Mouse (Mus musculus) hindbrain, embryonic 10.5 days (tissue): ENCODE results near the gene Prss32. TPM values are rescaled to one million over a fixed set of nuclear protein-coding genes. Genes with fewer than 3 reads are reported as not detected.
A peak's percentile ranks its signal among the peaks of the same experiment; 100 is the strongest.

ENCODE experiments used
- DNase-seq: peaks from one replicate; pipeline ENCODE4 v3.0.0-alpha.2; 2017; ENCODE audit warnings: low spot score
- H3K27ac ChIP-seq: fragments of 300-500 bp; sonication (generic); 2 replicates; pipeline ENCODE4 v1.5.1; 2016; ENCODE audit warnings: mild to moderate bottlenecking, moderate library complexity
- H3K27me3 ChIP-seq: fragments of 300-500 bp; sonication (generic); 2 replicates; pipeline ENCODE4 v1.6.1; 2016; ENCODE audit warnings: mild to moderate bottlenecking; ENCODE audit not compliant: poor library complexity, insufficient read depth, severe bottlenecking
- H3K36me3 ChIP-seq: fragments of 300-500 bp; sonication (generic); 2 replicates; pipeline ENCODE4 v1.6.1; 2016; ENCODE audit warnings: mild to moderate bottlenecking, moderate library complexity
- H3K4me1 ChIP-seq: fragments of 300-500 bp; sonication (generic); replicated peaks from 2 replicates; pipeline ENCODE4 v1.6.1; 2016; ENCODE audit warnings: mild to moderate bottlenecking
- H3K4me3 ChIP-seq: fragments of 300-500 bp; sonication (generic); 2 replicates; pipeline ENCODE4 v1.5.1; 2016; ENCODE audit warnings: mild to moderate bottlenecking, moderate library complexity
- H3K9me3 ChIP-seq: fragments of 300-500 bp; sonication (generic); 2 replicates; pipeline ENCODE4 v1.6.1; 2016; ENCODE audit warnings: mild to moderate bottlenecking, moderate library complexity
- WGBS: fragments of 180-500 bp; shearing (Covaris S2); methylation state at CpG from one replicate; pipeline ENCODE4 v1.1.7; 2016; 5-methylcytosine and 5-hydroxymethylcytosine counted together
- polyA plus RNA-seq: library from polyadenylated mRNA; unstranded; fragments of >200 nt; fragmentation: Nextera tagmentation; extraction: Ambion mirVana; gene quantifications from 2 replicates; pipeline ENCODE4 v1.2.1, GENCODE M21; 2016

Prss32 gene
- polyA plus RNA-seq, result not detected in 2 replicates

DNA sequence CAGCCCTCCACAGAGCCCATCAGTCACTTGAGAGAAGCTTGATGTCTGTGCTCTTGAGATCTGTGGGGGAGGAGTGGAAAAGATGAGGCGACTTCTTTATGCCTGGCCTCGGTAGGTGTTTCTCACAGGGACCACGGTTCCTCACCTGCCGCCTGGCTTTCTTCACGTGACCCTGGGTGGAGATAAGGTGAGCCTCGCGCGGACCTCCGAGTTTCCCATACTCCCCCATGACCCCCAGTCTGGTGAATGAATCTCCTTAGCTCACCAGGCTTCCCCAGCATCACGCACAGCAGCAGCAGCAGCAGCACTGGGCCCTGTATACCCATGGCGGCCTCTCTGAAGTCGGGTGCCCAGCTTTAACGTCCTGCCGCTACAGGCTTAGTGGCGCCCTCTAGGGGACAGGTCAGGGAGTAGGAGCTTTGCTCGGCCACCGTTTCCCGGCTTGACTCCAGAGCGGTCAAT lies at the start of gene Prss32, which contains the start of gene Prss41:
Prss32 (plus strand) TSS at position 44 of the 462 bp plus-strand sequence.
Prss41 (minus strand) TSS at position 361 of the 462 bp plus-strand sequence.
- DNase-seq, result peak; percentile 65
- H3K36me3 ChIP-seq, result no peaks in the 10 kb centered on the region
- H3K9me3 ChIP-seq, result no peaks in the 10 kb centered on the region
- peak within 1 kb of the TSS; percentile 45 for H3K4me3 ChIP-seq
- 20% methylated on average over 19 of the region's 19 CpGs for WGBS
- peak within 1 kb of the TSS; percentile 23; the same call in 1 of the 2 replicates for H3K27ac ChIP-seq
- peaks cover 15% of the 10 kb centered on the region for H3K27me3 ChIP-seq
- peaks cover 11% of the 10 kb centered on the region; the same call in 1 of the 2 replicates for H3K4me1 ChIP-seq

- H3K27me3 ChIP-seq, result no peaks in the 10 kb centered on the region
- WGBS, result 95% methylated on average over 8 of the region's 8 CpGs
- no peak overlapping the region for H3K27ac ChIP-seq
- peaks cover 3% of the 10 kb centered on the region; the same call in 1 of the 2 replicates for H3K36me3 ChIP-seq
- no peak overlapping the region for H3K4me3 ChIP-seq
- no peak for DNase-seq
- no peaks in the 10 kb centered on the region for H3K9me3 ChIP-seq
- H3K4me1 ChIP-seq, result peaks cover 8% of the 10 kb centered on the region
These were observed 48.3 kb upstream of the Prss32 start for GRCm38 (mm10) chr17:23795323-23795722.

GRCm38 (mm10) chr17:23797316-23797715 lies 46.3 kb upstream of the Prss32 start:
- H3K27me3 ChIP-seq, result no peaks in the 10 kb centered on the region
- DNase-seq, result no peak
- no peak overlapping the region for H3K4me3 ChIP-seq
- no peak overlapping the region for H3K27ac ChIP-seq
- 76% methylated on average over 7 of the region's 7 CpGs for WGBS
- peaks cover 3% of the 10 kb centered on the region; the same call in 1 of the 2 replicates for H3K36me3 ChIP-seq
- peaks cover 6% of the 10 kb centered on the region for H3K4me1 ChIP-seq
- H3K9me3 ChIP-seq, result no peaks in the 10 kb centered on the region

- Histone ChIP-seq H3K9me3 (no peaks in the 10 kb centered on the region), H3K27me3 (no peaks in the 10 kb centered on the region), H3K27ac (peak overlapping the region; percentile 45; the same call in 1 of the 2 replicates), H3K4me1 (peaks cover 31% of the 10 kb centered on the region), H3K4me3 (no peak overlapping the region), H3K36me3 (peaks cover 5% of the 10 kb centered on the region)
- WGBS, result 93% methylated on average over 10 of the region's 10 CpGs
- no peak for DNase-seq
These were observed 42.0 kb upstream of the Prss32 start for GRCm38 (mm10) chr17:23801627-23802026.

DNA sequence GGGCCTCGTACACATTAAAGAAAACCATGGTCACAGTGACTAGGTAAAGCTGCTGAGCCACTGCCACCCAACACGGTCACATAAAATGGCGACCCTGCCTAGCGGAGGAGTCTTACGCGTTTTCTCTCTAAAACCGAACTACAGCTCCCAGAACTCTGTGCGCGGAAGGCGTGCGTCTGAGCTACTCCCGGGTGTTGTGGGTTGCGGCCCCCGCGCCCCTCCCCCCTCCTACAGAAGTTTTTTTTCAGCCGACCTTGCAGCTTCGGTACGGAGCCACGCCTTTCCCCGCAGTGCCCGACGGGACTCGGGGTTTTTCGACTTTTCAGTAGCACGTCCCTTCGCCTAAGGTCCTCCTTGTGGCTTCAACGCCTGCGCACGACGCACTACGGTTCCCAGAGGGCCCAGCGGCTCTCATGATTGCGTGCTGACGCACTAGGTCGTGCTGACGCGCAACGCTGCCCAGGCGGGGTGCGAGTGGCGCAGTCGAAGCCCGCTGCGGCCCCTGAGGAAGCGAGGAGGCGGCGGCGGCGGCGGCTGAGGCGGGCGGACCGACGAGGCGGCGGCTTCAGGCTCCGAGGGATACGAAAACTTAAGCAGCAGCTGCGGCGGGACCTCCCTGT lies 40.8 kb upstream of the Prss32 start:
- DNase-seq, result peak; percentile 97
- Histone ChIP-seq H3K36me3 (peaks cover 15% of the 10 kb centered on the region), H3K27me3 (no peaks in the 10 kb centered on the region), H3K27ac (peak overlapping the region; percentile 98), H3K4me3 (peak overlapping the region; percentile 99), H3K4me1 (peaks cover 37% of the 10 kb centered on the region), H3K9me3 (no peaks in the 10 kb centered on the region)
- under 1% methylated on average over 60 of the region's 60 CpGs for WGBS

GRCm38 (mm10) chr17:23803366-23804041 lies 40.2 kb upstream of the Prss32 start:
- Histone ChIP-seq H3K36me3 (peaks cover 20% of the 10 kb centered on the region), H3K4me1 (peaks cover 37% of the 10 kb centered on the region), H3K27ac (peak overlapping the region; percentile 98), H3K4me3 (peak overlapping the region; percentile 99), H3K9me3 (no peaks in the 10 kb centered on the region), H3K27me3 (no peaks in the 10 kb centered on the region)
- under 1% methylated on average over 83 of the region's 83 CpGs for WGBS
- peak; percentile 87 for DNase-seq

DNA sequence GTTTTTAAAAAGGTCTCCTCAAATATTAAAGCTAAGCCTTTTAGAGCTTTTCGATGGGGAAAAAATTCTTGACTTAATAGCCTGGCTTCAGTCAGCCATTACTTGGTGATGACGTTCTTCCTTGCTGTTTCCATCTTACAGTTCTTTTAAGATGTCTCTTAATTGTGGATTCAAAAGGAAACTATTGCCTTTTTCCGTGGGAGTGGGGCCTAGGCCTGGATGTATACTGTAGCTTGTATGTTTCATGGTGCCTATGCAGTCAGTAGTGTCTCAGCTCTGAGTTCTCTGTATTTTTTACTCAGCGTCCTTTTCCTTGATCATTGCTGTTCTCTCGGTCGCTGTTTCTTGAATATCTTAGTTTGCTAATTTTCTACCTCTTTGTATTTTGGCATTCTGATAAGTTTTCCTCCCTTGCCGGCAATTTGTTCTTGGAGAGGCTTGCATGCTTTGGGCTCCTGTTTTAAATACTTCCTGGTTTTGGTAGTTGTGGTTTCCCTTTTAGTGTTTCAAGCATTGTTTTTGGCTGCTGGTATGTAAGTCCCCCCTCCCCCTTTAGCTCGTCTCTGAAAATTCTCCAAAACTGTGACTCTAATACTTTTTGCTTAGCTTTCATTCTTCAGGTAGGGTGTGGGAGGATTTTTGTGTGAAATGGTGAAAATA lies 39.1 kb upstream of the Prss32 start:
- Histone ChIP-seq H3K27me3 (no peaks in the 10 kb centered on the region), H3K27ac (peak overlapping the region; percentile 98), H3K9me3 (no peaks in the 10 kb centered on the region), H3K36me3 (peaks cover 31% of the 10 kb centered on the region), H3K4me1 (peaks cover 37% of the 10 kb centered on the region), H3K4me3 (peak overlapping the region; percentile 99)
- DNase-seq, result no peak
- WGBS, result 13% methylated on average over 8 of the region's 8 CpGs

DNA sequence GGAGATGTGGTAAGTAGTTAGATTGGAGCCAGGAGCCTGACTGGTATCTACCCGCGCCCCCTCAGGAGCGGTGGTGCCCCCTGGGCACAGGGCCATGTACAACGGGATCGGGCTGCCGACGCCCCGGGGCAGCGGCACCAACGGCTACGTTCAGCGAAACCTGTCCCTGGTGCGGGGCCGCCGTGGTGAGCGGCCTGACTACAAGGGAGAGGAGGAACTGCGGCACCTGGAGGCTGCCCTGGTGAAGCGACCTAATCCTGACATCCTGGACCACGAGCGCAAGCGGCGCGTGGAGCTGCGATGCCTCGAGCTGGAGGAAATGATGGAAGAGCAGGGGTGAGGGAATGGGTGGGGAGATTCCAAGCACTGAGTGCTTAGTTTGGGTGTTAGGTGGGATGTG lies 36.8 kb upstream of the Prss32 start:
- peaks cover 54% of the 10 kb centered on the region for H3K36me3 ChIP-seq
- no peak for DNase-seq
- H3K4me3 ChIP-seq, result peak overlapping the region; percentile 99; the same call in 1 of the 2 replicates

GRCm38 (mm10) chr17:23807918-23808317 lies 35.7 kb upstream of the Prss32 start:
- DNase-seq, result no peak
- H3K36me3 ChIP-seq, result peaks cover 64% of the 10 kb centered on the region
- 90% methylated on average over 3 of the region's 3 CpGs for WGBS
- peaks cover 27% of the 10 kb centered on the region for H3K4me1 ChIP-seq
- H3K27me3 ChIP-seq, result no peaks in the 10 kb centered on the region
- no peak overlapping the region for H3K27ac ChIP-seq
- H3K4me3 ChIP-seq, result no peak overlapping the region
- no peaks in the 10 kb centered on the region for H3K9me3 ChIP-seq

More for the DNA sequence above, 36.8 kb upstream of the Prss32 start:
- Histone ChIP-seq H3K4me1 (peaks cover 33% of the 10 kb centered on the region), H3K27ac (no peak overlapping the region), H3K27me3 (no peaks in the 10 kb centered on the region), H3K9me3 (no peaks in the 10 kb centered on the region)
- 84% methylated on average over 25 of the region's 25 CpGs for WGBS

- Histone ChIP-seq H3K27ac (no peak overlapping the region), H3K9me3 (peaks cover 46% of the 10 kb centered on the region), H3K36me3 (peaks cover 100% of the 10 kb centered on the region), H3K27me3 (no peaks in the 10 kb centered on the region), H3K4me3 (no peak overlapping the region; the same call in 1 of the 2 replicates), H3K4me1 (no peaks in the 10 kb centered on the region)
- DNase-seq, result no peak
- 98% methylated on average over 16 of the region's 16 CpGs for WGBS
These were observed 28.0 kb upstream of the Prss32 start for GRCm38 (mm10) chr17:23815641-23816040.

GRCm38 (mm10) chr17:23818579-23818978 lies 25.1 kb upstream of the Prss32 start:
- Histone ChIP-seq H3K4me3 (no peak overlapping the region), H3K27ac (no peak overlapping the region), H3K9me3 (peaks cover 48% of the 10 kb centered on the region), H3K36me3 (peaks cover 100% of the 10 kb centered on the region), H3K4me1 (no peaks in the 10 kb centered on the region), H3K27me3 (no peaks in the 10 kb centered on the region)
- no peak for DNase-seq
- 96% methylated on average over 8 of the region's 8 CpGs for WGBS

GRCm38 (mm10) chr17:23819235-23819634 lies 24.4 kb upstream of the Prss32 start:
- 97% methylated on average over 25 of the region's 25 CpGs for WGBS
- no peak overlapping the region for H3K4me3 ChIP-seq
- no peak for DNase-seq
- H3K36me3 ChIP-seq, result peaks cover 100% of the 10 kb centered on the region
- peaks cover 48% of the 10 kb centered on the region for H3K9me3 ChIP-seq
- no peaks in the 10 kb centered on the region for H3K4me1 ChIP-seq
- H3K27me3 ChIP-seq, result no peaks in the 10 kb centered on the region
- H3K27ac ChIP-seq, result no peak overlapping the region
